Mouse (Mus musculus) B cell, adult 67 days (primary cell): ENCODE results near the gene Rgn. TPM values are rescaled to one million over a fixed set of nuclear protein-coding genes. Genes with fewer than 3 reads are reported as not detected.

Experiments
- total RNA-seq, 2 experiments: library from RNA; stranded (reverse); gene quantifications; 4 replicates each; pipeline ENCODE4 v1.2.4; 2023

Gene Rgn
- total RNA-seq: not detected

DNA sequence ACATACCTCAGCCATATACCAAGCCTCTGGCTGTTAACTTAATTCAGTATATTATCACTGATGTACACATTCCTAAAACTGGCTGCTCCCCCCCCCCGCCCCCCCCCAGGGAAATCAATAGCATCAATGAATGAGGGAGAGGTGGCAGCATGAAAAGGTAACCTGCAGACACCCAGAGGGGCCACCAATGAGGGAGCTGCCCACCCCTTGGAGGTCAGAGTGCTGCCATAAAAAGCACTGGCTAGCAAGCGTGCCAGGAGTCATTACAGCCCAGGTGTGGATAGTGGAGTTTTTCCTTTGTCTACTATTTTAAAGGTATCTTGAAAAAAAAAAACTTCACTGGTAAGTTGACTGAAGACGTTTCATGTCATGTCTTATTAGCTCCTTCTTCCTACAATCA is at the start of gene Rgn:
TSS of gene Rgn (plus strand) at position 256 of the 400 bp plus-strand sequence.

Other genes starting within 250 kb of the Rgn start
- 10 to 100 TPM; 41.6 to 49.2 TPM for gene Rp2, start 185.3 kb upstream of the Rgn start, total RNA-seq
- 1 to 10 TPM; 4.9 to 5.7 TPM for gene Jade3, start 124.1 kb upstream of the Rgn start, total RNA-seq
- gene Rbm10, start 67.7 kb downstream of the Rgn start, total RNA-seq: 10 to 100 TPM; 51.1 to 60.3 TPM
- gene Ndufb11, start 67.8 kb downstream of the Rgn start, total RNA-seq: 100 to 1,000 TPM; 110 to 133 TPM
- gene Uba1, start 108.5 kb downstream of the Rgn start, total RNA-seq: 100 to 1,000 TPM; 198 to 224 TPM
- 100 to 1,000 TPM in 1 of 2 experiments, 10 to 100 TPM in 1; 84.2 to 117 TPM for gene Cdk16, start 138.2 kb downstream of the Rgn start, total RNA-seq
- gene Usp11, start 154.1 kb downstream of the Rgn start, total RNA-seq: 10 to 100 TPM; 34.3 to 41.1 TPM
- 100 to 1,000 TPM; 154 to 180 TPM for gene Araf, start 248.0 kb downstream of the Rgn start, total RNA-seq